Mouse (Mus musculus): Measurements from ENCODE around the gene Ccm2l.

The Ccm2l gene

GRCm38 (mm10) chr2:153065747-153066508 lies at the start of gene Ccm2l:
Ccm2l (plus strand) TSS chr2:153065955.
- ChIA-PET POLR2A (no interaction called here), CTCF (interaction anchor here in 1 of 4 experiments (0.9 to 1.8 kb wide), 3 partner anchors 9 to 12 kb away, joined by 3 to 5 read pairs (median 3); no protein-coding TSS in a partner anchor)

- ChIA-PET POLR2A (interaction anchor here in 2 of 4 experiments (0.7 to 0.8 kb wide), 2 partner anchors 10 to 166 kb away, joined by 3 to 4 read pairs; no protein-coding TSS in a partner anchor), CTCF (interaction anchor here in 2 of 4 experiments (0.7 to 1.5 kb wide), 6 partner anchors 54 to 570 kb away, joined by 3 to 8 read pairs (median 3); no protein-coding TSS in a partner anchor)
Observed at GRCm38 (mm10) chr2:153016786-153017185, 49.0 kb upstream of the Ccm2l start.

GRCm38 (mm10) chr2:153019355-153019754 lies 46.4 kb upstream of the Ccm2l start:
- ChIA-PET POLR2A (interaction anchor here in 1 of 4 experiments (0.7 kb wide), 1 partner anchor 349 kb away, joined by 3 read pairs; no protein-coding TSS in a partner anchor), CTCF (no interaction called here)

GRCm38 (mm10) chr2:153021163-153021562 lies 44.6 kb upstream of the Ccm2l start:
- CTCF ChIA-PET, result no interaction called here
- POLR2A ChIA-PET, result interaction anchor here in 2 of 4 experiments (1.0 to 2.0 kb wide), 2 partner anchors 9 to 12 kb away, joined by 3 to 4 read pairs; no protein-coding TSS in a partner anchor

- CTCF ChIA-PET, result no interaction called here
- POLR2A ChIA-PET, result interaction anchor here in 1 of 4 experiments (2.0 kb wide), 1 partner anchor 10 kb away, joined by 4 read pairs; no protein-coding TSS in a partner anchor
Observed at GRCm38 (mm10) chr2:153022855-153023254, 42.9 kb upstream of the Ccm2l start.

GRCm38 (mm10) chr2:153026052-153026451 lies 39.7 kb upstream of the Ccm2l start:
- CTCF ChIA-PET, result no interaction called here
- POLR2A ChIA-PET, result no interaction called here

GRCm38 (mm10) chr2:153027501-153027900 lies 38.3 kb upstream of the Ccm2l start:
- ChIA-PET POLR2A (interaction anchor here in 1 of 4 experiments (0.7 kb wide), 2 partner anchors 12 to 131 kb away, joined by 3 to 4 read pairs; partner anchors contain the start of gene Pdrg1), CTCF (interaction anchor here in 2 of 4 experiments (0.6 to 0.9 kb wide), 3 partner anchors 43 to 1561 kb away, joined by 3 read pairs; no protein-coding TSS in a partner anchor)

- CTCF ChIA-PET, result interaction anchor here in 1 of 4 experiments (0.6 kb wide), 1 partner anchor 80 kb away, joined by 3 read pairs; no protein-coding TSS in a partner anchor
- POLR2A ChIA-PET, result interaction anchor here in 1 of 4 experiments (1.4 kb wide), 1 partner anchor 11 kb away, joined by 3 read pairs; no protein-coding TSS in a partner anchor
Observed at GRCm38 (mm10) chr2:153030422-153030821, 35.3 kb upstream of the Ccm2l start.

GRCm38 (mm10) chr2:153031126-153032082 lies 34.4 kb upstream of the Ccm2l start, which contains the start of gene Xkr7:
Xkr7 (plus strand) TSS chr2:153031852.
- POLR2A ChIA-PET, result interaction anchor here in 3 of 4 experiments (0.8 to 1.4 kb wide), 9 partner anchors 10 to 345 kb away, joined by 3 to 4 read pairs (median 3); partner anchors contain the start of genes Mcts2 (in 2 of the 3) and Dusp15 (in 1 of the 3)

GRCm38 (mm10) chr2:153032083-153032842 lies 33.5 kb upstream of the Ccm2l start:
- POLR2A ChIA-PET, result interaction anchor here (0.5 to 1.4 kb wide), 16 partner anchors 10 to 1544 kb away, joined by 3 to 5 read pairs (median 3); partner anchors contain the start of genes Mcts2 (in 2 of the 4) and Dusp15 (in 1 of the 4)
- CTCF ChIA-PET, result interaction anchor here in 3 of 4 experiments (0.5 to 1.5 kb wide), 16 partner anchors 17 to 428 kb away, joined by 3 to 6 read pairs (median 3); partner anchors contain the start of genes Defb36 (in 1 of the 3), H13 (in 1 of the 3) and Pdrg1 (in 1 of the 3)

More at GRCm38 (mm10) chr2:153031126-153032082, 34.4 kb upstream of the Ccm2l start, which contains the start of gene Xkr7:
- CTCF ChIA-PET, result interaction anchor here in 3 of 4 experiments (0.6 to 1.5 kb wide), 9 partner anchors 16 to 335 kb away, joined by 3 to 6 read pairs (median 4); partner anchors contain the start of gene Pdrg1 (in 1 of the 3)

- ChIA-PET POLR2A (interaction anchor here in 3 of 4 experiments (0.5 to 1.4 kb wide), 14 partner anchors 9 to 1543 kb away, joined by 3 to 5 read pairs (median 4); partner anchors contain the start of gene Dusp15 (in 1 of the 3)), CTCF (interaction anchor here in 3 of 4 experiments (0.5 to 1.5 kb wide), 15 partner anchors 18 to 429 kb away, joined by 3 to 6 read pairs (median 3); partner anchors contain the start of genes Defb36 (in 1 of the 3), H13 (in 1 of the 3) and Pdrg1 (in 1 of the 3))
Observed at GRCm38 (mm10) chr2:153032973-153033372, 32.8 kb upstream of the Ccm2l start.

GRCm38 (mm10) chr2:153033545-153034230 lies 32.1 kb upstream of the Ccm2l start:
- CTCF ChIA-PET, result interaction anchor here in 1 of 4 experiments (0.5 to 1.2 kb wide), 3 partner anchors 27 to 148 kb away, joined by 3 to 5 read pairs (median 4); no protein-coding TSS in a partner anchor
- POLR2A ChIA-PET, result interaction anchor here in 2 of 4 experiments (1.1 to 1.2 kb wide), 4 partner anchors 12 to 30 kb away, joined by 3 to 4 read pairs (median 4); no protein-coding TSS in a partner anchor

GRCm38 (mm10) chr2:153036690-153037089 lies 29.1 kb upstream of the Ccm2l start:
- POLR2A ChIA-PET, result no interaction called here
- CTCF ChIA-PET, result interaction anchor here in 1 of 4 experiments (0.6 to 0.9 kb wide), 3 partner anchors 22 to 284 kb away, joined by 3 to 5 read pairs (median 3); no protein-coding TSS in a partner anchor

GRCm38 (mm10) chr2:153043886-153044285 lies 21.9 kb upstream of the Ccm2l start:
- POLR2A ChIA-PET, result interaction anchor here in 1 of 4 experiments (1.0 kb wide), 1 partner anchor 12 kb away, joined by 4 read pairs; the partner anchor contains the start of gene Xkr7
- CTCF ChIA-PET, result interaction anchor here in 1 of 4 experiments (0.5 kb wide), 1 partner anchor 114 kb away, joined by 3 read pairs; no protein-coding TSS in a partner anchor

- ChIA-PET CTCF (no interaction called here), POLR2A (no interaction called here)
Observed at GRCm38 (mm10) chr2:153045884-153046299, 19.9 kb upstream of the Ccm2l start.
